Mouse (Mus musculus): Measurements from ENCODE around the gene Cpxm1.
"Not testable (repeated sequence)": the region's sequence is repeated elsewhere in the genome, so short reads cannot be mapped to it uniquely, and the experiment has no call there.

Gene Cpxm1

GRCm38 (mm10) chr2:130401891-130402290, 4.5 kb upstream of the Cpxm1 start:
- DNase-seq (ENCODE audit: low spot score): no peak

- DNase-seq (ENCODE audit: low spot score): no peak
These were observed 2.7 kb upstream of the Cpxm1 start for GRCm38 (mm10) chr2:130400046-130400445.

- DNase-seq (ENCODE audit: low spot score): peak; percentile 16
These were observed 717 bp upstream of the Cpxm1 start for GRCm38 (mm10) chr2:130398091-130398490.

GRCm38 (mm10) chr2:130395696-130396095, 1.7 kb downstream of the Cpxm1 start:
- no peak for DNase-seq (ENCODE audit: low spot score)

GRCm38 (mm10) chr2:130392836-130393235, 4.5 kb downstream of the Cpxm1 start:
- DNase-seq (ENCODE audit: low spot score): no peak

GRCm38 (mm10) chr2:130390993-130391625, 6.3 kb downstream of the Cpxm1 start:
- no peak for DNase-seq (ENCODE audit: low spot score)

- DNase-seq (ENCODE audit: low spot score): no peak
These were observed 8.6 kb downstream of the Cpxm1 start for GRCm38 (mm10) chr2:130388796-130389195.

- DNase-seq (ENCODE audit: low spot score): peak; percentile 14
These were observed 11.2 kb downstream of the Cpxm1 start for GRCm38 (mm10) chr2:130386212-130386611.

GRCm38 (mm10) chr2:130383895-130384294, 13.5 kb downstream of the Cpxm1 start:
- DNase-seq (ENCODE audit: low spot score): no peak

GRCm38 (mm10) chr2:130383205-130383604, 14.2 kb downstream of the Cpxm1 start:
- DNase-seq (ENCODE audit: low spot score): no peak

- peak; percentile 17 for DNase-seq (ENCODE audit: low spot score)
These were observed 22.4 kb downstream of the Cpxm1 start for GRCm38 (mm10) chr2:130374951-130375350.

GRCm38 (mm10) chr2:130373026-130373425, 24.3 kb downstream of the Cpxm1 start:
- DNase-seq (ENCODE audit: low spot score): not testable (repeated sequence)

GRCm38 (mm10) chr2:130367386-130367785, 30.0 kb downstream of the Cpxm1 start:
- peak; percentile 8 for DNase-seq (ENCODE audit: low spot score)

GRCm38 (mm10) chr2:130365211-130366094, 31.9 kb downstream of the Cpxm1 start:
- DNase-seq (ENCODE audit: low spot score): no peak

GRCm38 (mm10) chr2:130362511-130363026, 34.8 kb downstream of the Cpxm1 start:
- DNase-seq (ENCODE audit: low spot score): no peak

- no peak for DNase-seq (ENCODE audit: low spot score)
These were observed 38.5 kb downstream of the Cpxm1 start for GRCm38 (mm10) chr2:130358852-130359251.

- DNase-seq (ENCODE audit: low spot score): no peak
These were observed 39.8 kb downstream of the Cpxm1 start for GRCm38 (mm10) chr2:130357551-130357950.

GRCm38 (mm10) chr2:130353889-130354288, 43.5 kb downstream of the Cpxm1 start:
- DNase-seq (ENCODE audit: low spot score): no peak

GRCm38 (mm10) chr2:130353411-130353810, 44.0 kb downstream of the Cpxm1 start:
- no peak for DNase-seq (ENCODE audit: low spot score)

GRCm38 (mm10) chr2:130351758-130352339, 45.5 kb downstream of the Cpxm1 start:
- DNase-seq (ENCODE audit: low spot score): no peak

- no peak for DNase-seq (ENCODE audit: low spot score)
These were observed 47.0 kb downstream of the Cpxm1 start for GRCm38 (mm10) chr2:130350376-130350775.

- no peak for DNase-seq (ENCODE audit: low spot score)
These were observed 56.2 kb downstream of the Cpxm1 start for GRCm38 (mm10) chr2:130341220-130341580.

Data from lung, postnatal 25 days (tissue).